Mouse (Mus musculus): Measurements from ENCODE around the gene Camkv. TPM values are rescaled to one million over a fixed set of nuclear protein-coding genes. Genes with fewer than 3 reads are reported as not detected.

Camkv gene
- polyA plus RNA-seq, 1 experiment from 2014 or later, result 12.2 TPM

DNA sequence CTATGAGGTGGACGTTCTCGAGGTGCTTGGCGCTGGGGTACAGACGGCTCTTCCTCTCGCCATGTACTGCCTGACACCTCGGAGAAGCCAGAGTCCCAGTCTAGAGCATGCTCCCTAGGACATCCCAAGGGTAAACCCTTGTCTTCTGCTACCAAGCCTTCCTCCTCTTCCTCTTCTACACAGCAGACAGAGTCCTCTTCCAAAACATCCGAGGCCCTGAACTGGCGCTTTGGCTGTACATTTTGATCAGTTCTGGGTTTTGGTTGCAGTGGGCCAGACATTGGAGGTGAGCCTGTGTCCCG is 49.2 kb downstream of the Camkv start:
- ATAC-seq (ENCODE audit: low FRiP score), result no peak
- 73% methylated on average over 9 of the region's 9 CpGs for WGBS
- peaks cover 31% of the 10 kb centered on the region for H3K4me1 ChIP-seq
- no peaks in the 10 kb centered on the region for H3K9me3 ChIP-seq
- H3K36me3 ChIP-seq (replicated peaks), result no peaks in the 10 kb centered on the region
- peak overlapping the region; percentile 86 for H3K4me2 ChIP-seq
- peak overlapping the region; percentile 59; the same call in 1 of the 2 replicates for H3K9ac ChIP-seq
- peak overlapping the region; percentile 61; the same call in 1 of the 2 replicates for H3K27ac ChIP-seq
- peak overlapping the region; percentile 60 for H3K4me3 ChIP-seq (replicated peaks)
- peaks cover 22% of the 10 kb centered on the region for H3K27me3 ChIP-seq

- peak; percentile 83 for ATAC-seq (ENCODE audit: low FRiP score)
- peak within 1 kb of the TSS; percentile 86 for H3K4me2 ChIP-seq
- peak within 1 kb of the TSS; percentile 60 for H3K4me3 ChIP-seq (replicated peaks)
- peak within 1 kb of the TSS; percentile 61 for H3K27ac ChIP-seq
- no peaks in the 10 kb centered on the region for H3K36me3 ChIP-seq (replicated peaks)
- WGBS, result 1% methylated on average over 56 of the region's 58 CpGs
- H3K9me3 ChIP-seq, result no peaks in the 10 kb centered on the region
- peaks cover 31% of the 10 kb centered on the region for H3K4me1 ChIP-seq
- H3K27me3 ChIP-seq, result peaks cover 22% of the 10 kb centered on the region
- H3K9ac ChIP-seq, result peak within 1 kb of the TSS; percentile 59
These were observed 50.0 kb downstream of the Camkv start, which contains the start of gene Inka1 for GRCm38 (mm10) chr9:107985131-107986119. TSS of gene Inka1 (minus strand) at chr9:107985879.

DNA sequence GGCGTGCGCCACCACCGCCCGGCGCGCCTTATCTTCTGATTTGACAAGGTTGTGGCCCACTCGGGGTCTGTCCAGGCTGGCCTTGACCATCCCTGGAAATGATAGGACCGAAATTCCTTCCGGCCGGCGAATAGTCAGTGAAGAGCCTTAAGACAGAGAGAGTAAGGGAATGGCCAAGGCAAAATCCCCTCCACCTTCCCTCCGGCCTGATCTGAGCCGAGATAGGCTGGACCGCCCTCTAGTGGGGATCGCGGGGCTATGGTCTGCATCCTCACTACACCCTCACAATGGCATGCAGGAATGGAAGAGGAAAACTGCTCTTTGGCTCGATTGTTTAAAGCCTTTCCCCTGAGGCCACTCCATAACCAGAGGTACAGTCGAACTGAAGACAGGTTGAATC is 50.9 kb downstream of the Camkv start:
- Histone ChIP-seq H3K4me3 (replicated peaks) (peak overlapping the region; percentile 60), H3K9ac (no peak overlapping the region), H3K4me1 (peaks cover 31% of the 10 kb centered on the region), H3K4me2 (peak overlapping the region; percentile 86), H3K36me3 (replicated peaks) (no peaks in the 10 kb centered on the region), H3K9me3 (no peaks in the 10 kb centered on the region), H3K27me3 (peaks cover 22% of the 10 kb centered on the region), H3K27ac (no peak overlapping the region)
- peak; percentile 73 for ATAC-seq (ENCODE audit: low FRiP score)
- WGBS, result 8% methylated on average over 18 of the region's 18 CpGs

DNA sequence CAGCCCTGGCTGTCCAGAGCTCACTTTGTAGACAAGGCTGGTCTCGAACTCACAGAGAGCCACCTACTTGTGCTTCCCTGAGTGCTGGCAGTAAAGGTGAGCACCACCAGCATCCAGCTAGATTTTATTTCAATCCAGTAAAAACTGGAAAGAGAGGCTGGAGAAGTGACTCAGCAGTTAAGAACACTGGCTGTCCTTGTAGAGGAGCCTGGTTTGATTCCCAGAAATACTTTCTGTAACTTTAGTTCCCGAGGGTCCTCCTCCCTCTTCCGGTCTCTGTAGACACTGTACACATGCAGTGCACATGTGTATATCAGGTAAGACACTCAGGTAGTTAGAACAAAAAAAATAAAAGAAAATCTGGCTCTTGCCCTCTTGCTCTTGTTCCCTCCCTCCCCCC is 52.5 kb downstream of the Camkv start:
- Histone ChIP-seq H3K4me2 (no peak overlapping the region), H3K9me3 (no peaks in the 10 kb centered on the region), H3K36me3 (replicated peaks) (no peaks in the 10 kb centered on the region), H3K27me3 (peaks cover 22% of the 10 kb centered on the region), H3K4me3 (replicated peaks) (no peak overlapping the region), H3K27ac (no peak overlapping the region), H3K4me1 (peaks cover 18% of the 10 kb centered on the region), H3K9ac (no peak overlapping the region)
- no peak for ATAC-seq (ENCODE audit: low FRiP score)
- WGBS, result 81% methylated on average over 3 of the region's 3 CpGs

GRCm38 (mm10) chr9:107992197-107992596 is 56.7 kb downstream of the Camkv start, which contains the start of gene Cdhr4:
TSS of gene Cdhr4 (plus strand) at chr9:107992497.
- H3K27ac ChIP-seq, result no peak within 1 kb of the TSS
- H3K9me3 ChIP-seq, result no peaks in the 10 kb centered on the region
- no peaks in the 10 kb centered on the region for H3K36me3 ChIP-seq (replicated peaks)
- H3K4me1 ChIP-seq, result no peaks in the 10 kb centered on the region
- H3K27me3 ChIP-seq, result no peaks in the 10 kb centered on the region
- H3K4me2 ChIP-seq, result no peak within 1 kb of the TSS
- no peak within 1 kb of the TSS for H3K9ac ChIP-seq
- no peak for ATAC-seq (ENCODE audit: low FRiP score)
- H3K4me3 ChIP-seq (replicated peaks), result no peak within 1 kb of the TSS
- 79% methylated on average over 2 of the region's 2 CpGs for WGBS

DNA sequence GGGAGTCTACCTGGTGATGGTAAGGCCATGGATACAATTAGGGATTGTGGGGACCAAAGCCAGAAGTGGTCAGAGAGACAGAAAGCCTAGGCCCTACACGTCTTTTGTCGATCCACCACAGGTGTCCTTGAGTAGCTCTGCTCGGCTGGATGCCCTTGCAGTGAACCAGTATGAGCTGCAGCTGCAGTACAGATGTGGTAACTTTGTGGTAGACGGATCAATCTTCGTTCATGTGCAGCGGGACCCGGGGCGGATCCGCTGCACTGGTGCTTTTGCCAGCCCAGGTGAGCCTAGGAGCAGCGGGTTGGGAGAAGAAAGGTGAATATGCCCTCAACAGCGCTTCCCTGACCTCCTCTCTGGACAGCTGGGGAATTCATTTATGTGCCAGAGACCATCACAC is 57.5 kb downstream of the Camkv start:
- H3K27me3 ChIP-seq, result no peaks in the 10 kb centered on the region
- no peaks in the 10 kb centered on the region for H3K36me3 ChIP-seq (replicated peaks)
- H3K4me2 ChIP-seq, result no peak overlapping the region
- no peaks in the 10 kb centered on the region for H3K9me3 ChIP-seq
- H3K9ac ChIP-seq, result no peak overlapping the region
- H3K27ac ChIP-seq, result no peak overlapping the region
- H3K4me1 ChIP-seq, result no peaks in the 10 kb centered on the region
- H3K4me3 ChIP-seq (replicated peaks), result no peak overlapping the region
- 81% methylated on average over 11 of the region's 11 CpGs for WGBS
- ATAC-seq (ENCODE audit: low FRiP score), result no peak

DNA sequence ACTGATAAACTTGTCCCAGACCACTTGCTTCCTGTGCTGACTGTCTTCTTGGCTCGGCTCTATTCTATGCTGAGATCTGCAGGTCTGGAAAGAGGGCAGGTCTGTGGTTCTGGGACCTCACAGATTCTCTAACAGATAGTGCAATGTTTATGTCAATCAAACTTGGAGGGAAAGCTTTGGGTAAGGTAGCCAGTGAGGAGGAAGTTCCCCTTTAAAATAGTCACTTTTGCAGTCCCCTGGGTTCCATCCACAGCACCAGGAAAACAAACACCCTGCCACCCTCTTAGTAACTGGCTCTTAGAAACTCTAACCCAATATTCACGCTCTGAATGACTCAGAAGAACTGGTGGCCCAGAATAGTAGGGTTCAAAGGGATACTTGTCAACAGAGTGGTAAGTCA is 59.0 kb downstream of the Camkv start:
- no peaks in the 10 kb centered on the region for H3K4me1 ChIP-seq
- 75% methylated on average over 2 of the region's 2 CpGs for WGBS

GRCm38 (mm10) chr9:107995513-107995912 is 60.0 kb downstream of the Camkv start:
- Histone ChIP-seq H3K9ac (no peak overlapping the region), H3K27ac (no peak overlapping the region), H3K4me3 (replicated peaks) (no peak overlapping the region), H3K36me3 (replicated peaks) (no peaks in the 10 kb centered on the region), H3K9me3 (no peaks in the 10 kb centered on the region), H3K4me2 (no peak overlapping the region), H3K27me3 (0 out of 2 replicates have a peak, but pooled peaks cover 3% of the 10 kb centered on the region), H3K4me1 (no peaks in the 10 kb centered on the region)
- ATAC-seq (ENCODE audit: low FRiP score), result no peak
- 93% methylated on average over 21 of the region's 21 CpGs for WGBS

More for the DNA sequence above, 59.0 kb downstream of the Camkv start:
- Histone ChIP-seq H3K4me3 (replicated peaks) (no peak overlapping the region), H3K9me3 (no peaks in the 10 kb centered on the region), H3K9ac (no peak overlapping the region), H3K27me3 (no peaks in the 10 kb centered on the region), H3K27ac (no peak overlapping the region), H3K36me3 (replicated peaks) (no peaks in the 10 kb centered on the region), H3K4me2 (no peak overlapping the region)
- no peak for ATAC-seq (ENCODE audit: low FRiP score)

DNA sequence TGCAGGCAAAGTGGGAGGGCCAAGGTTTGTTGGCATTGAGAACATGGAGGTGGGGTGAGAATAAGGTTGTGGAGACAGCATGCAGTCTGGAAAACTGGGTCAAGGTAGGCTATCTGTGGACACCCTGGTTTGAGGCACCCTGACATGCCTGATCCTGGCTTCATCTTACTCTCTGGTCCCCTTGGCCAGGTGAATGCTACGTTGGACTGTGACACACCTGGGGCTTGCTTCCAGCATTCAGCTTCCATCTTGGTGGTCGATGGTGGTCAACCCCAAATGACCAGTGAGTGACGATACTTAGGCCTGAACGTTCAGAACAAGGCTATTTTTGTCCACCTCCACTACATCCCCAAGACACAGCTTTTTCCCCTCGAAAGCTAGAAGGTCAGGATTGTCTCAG is 60.6 kb downstream of the Camkv start, which contains the start of gene Gm20662:
Gene Gm20662, plus strand, starts transcription at position 301 of the 400 bp plus-strand sequence.
- H3K36me3 ChIP-seq (replicated peaks), result no peaks in the 10 kb centered on the region
- 86% methylated on average over 5 of the region's 5 CpGs for WGBS

More for the DNA sequence above, 60.6 kb downstream of the Camkv start, which contains the start of gene Gm20662:
- H3K4me3 ChIP-seq (replicated peaks), result no peak within 1 kb of the TSS
- ATAC-seq (ENCODE audit: low FRiP score), result no peak
- H3K4me1 ChIP-seq, result no peaks in the 10 kb centered on the region
- H3K9me3 ChIP-seq, result no peaks in the 10 kb centered on the region
- 0 out of 2 replicates have a peak, but pooled peaks cover 4% of the 10 kb centered on the region for H3K27me3 ChIP-seq
- no peak within 1 kb of the TSS for H3K4me2 ChIP-seq
- no peak within 1 kb of the TSS for H3K27ac ChIP-seq
- no peak within 1 kb of the TSS for H3K9ac ChIP-seq

Other genes starting within 250 kb of the Camkv start
- gene Sema3f, start 225.2 kb upstream of the Camkv start, polyA plus RNA-seq (2016; fragmentation: Nextera tagmentation; extraction: Ambion mirVana), result 13.2 and 15.2 TPM in 2 replicates
- 232 and 237 TPM in 2 replicates for gene Rbm5, start 164.7 kb upstream of the Camkv start, polyA plus RNA-seq (2016; fragmentation: Nextera tagmentation; extraction: Ambion mirVana)
- gene Rbm6, start 62.4 kb upstream of the Camkv start, polyA plus RNA-seq (2016; fragmentation: Nextera tagmentation; extraction: Ambion mirVana), result 136 and 137 TPM in 2 replicates
- gene Mon1a, start 47.5 kb upstream of the Camkv start, polyA plus RNA-seq (2016; fragmentation: Nextera tagmentation; extraction: Ambion mirVana), result 16.0 and 17.7 TPM in 2 replicates
- 1.3 and 1.8 TPM in 2 replicates for gene Mst1r, start 28.8 kb upstream of the Camkv start, polyA plus RNA-seq (2016; fragmentation: Nextera tagmentation; extraction: Ambion mirVana)
- not detected in 2 replicates for gene Actl11, start 7.2 kb upstream of the Camkv start, polyA plus RNA-seq (2016; fragmentation: Nextera tagmentation; extraction: Ambion mirVana)
- gene Traip, start 14.5 kb downstream of the Camkv start, polyA plus RNA-seq (2016; fragmentation: Nextera tagmentation; extraction: Ambion mirVana), result 30.6 and 32.3 TPM in 2 replicates
- 5.8 and 6.5 TPM in 2 replicates for gene Uba7, start 39.8 kb downstream of the Camkv start, polyA plus RNA-seq (2016; fragmentation: Nextera tagmentation; extraction: Ambion mirVana)
- gene Gm20661, start 47.4 kb downstream of the Camkv start, polyA plus RNA-seq (2016; fragmentation: Nextera tagmentation; extraction: Ambion mirVana), result 0.86 and 1.2 TPM in 2 replicates
- gene Inka1, start 50.2 kb downstream of the Camkv start, polyA plus RNA-seq (2016; fragmentation: Nextera tagmentation; extraction: Ambion mirVana), result 14.3 and 18.3 TPM in 2 replicates
- gene Cdhr4, start 56.8 kb downstream of the Camkv start, polyA plus RNA-seq (2016; fragmentation: Nextera tagmentation; extraction: Ambion mirVana), result 0.82 and 2.1 TPM in 2 replicates
- gene Gm20662, start 60.7 kb downstream of the Camkv start, polyA plus RNA-seq (2016; fragmentation: Nextera tagmentation; extraction: Ambion mirVana), result 0.49 TPM in 1 of 2 replicates, not detected in the other
- gene Ip6k1, start 66.8 kb downstream of the Camkv start, polyA plus RNA-seq (2016; fragmentation: Nextera tagmentation; extraction: Ambion mirVana), result 82.3 and 88.2 TPM in 2 replicates
- gene Gmppb, start 113.6 kb downstream of the Camkv start, polyA plus RNA-seq (2016; fragmentation: Nextera tagmentation; extraction: Ambion mirVana), result 18.2 and 19.3 TPM in 2 replicates
- 3.6 and 3.8 TPM in 2 replicates for gene Amigo3, start 117.5 kb downstream of the Camkv start, polyA plus RNA-seq (2016; fragmentation: Nextera tagmentation; extraction: Ambion mirVana)
- 0.27 and 0.41 TPM in 2 replicates for gene Mst1, start 144.8 kb downstream of the Camkv start, polyA plus RNA-seq (2016; fragmentation: Nextera tagmentation; extraction: Ambion mirVana)
- gene Rnf123, start 147.7 kb downstream of the Camkv start, polyA plus RNA-seq (2016; fragmentation: Nextera tagmentation; extraction: Ambion mirVana), result 36.9 and 41.2 TPM in 2 replicates
- 51.1 and 56.0 TPM in 2 replicates for gene Apeh, start 158.9 kb downstream of the Camkv start, polyA plus RNA-seq (2016; fragmentation: Nextera tagmentation; extraction: Ambion mirVana)

All from forebrain, embryonic 12.5 days (tissue).